Mouse (Mus musculus) T-cell, adult 66 days (primary cell): ENCODE data around the gene Atp2a2. TPM values are rescaled to one million over a fixed set of nuclear protein-coding genes. Genes with fewer than 3 reads are reported as not detected.

Experiments
- total RNA-seq, 2 experiments: library from RNA; stranded (reverse); gene quantifications; 3 replicates in 1 of 2; 4 replicates in 1 of 2; pipeline ENCODE4 v1.2.4; 2023

Atp2a2 gene
- 10 to 100 TPM; 79.4 to 86.8 TPM for total RNA-seq

DNA sequence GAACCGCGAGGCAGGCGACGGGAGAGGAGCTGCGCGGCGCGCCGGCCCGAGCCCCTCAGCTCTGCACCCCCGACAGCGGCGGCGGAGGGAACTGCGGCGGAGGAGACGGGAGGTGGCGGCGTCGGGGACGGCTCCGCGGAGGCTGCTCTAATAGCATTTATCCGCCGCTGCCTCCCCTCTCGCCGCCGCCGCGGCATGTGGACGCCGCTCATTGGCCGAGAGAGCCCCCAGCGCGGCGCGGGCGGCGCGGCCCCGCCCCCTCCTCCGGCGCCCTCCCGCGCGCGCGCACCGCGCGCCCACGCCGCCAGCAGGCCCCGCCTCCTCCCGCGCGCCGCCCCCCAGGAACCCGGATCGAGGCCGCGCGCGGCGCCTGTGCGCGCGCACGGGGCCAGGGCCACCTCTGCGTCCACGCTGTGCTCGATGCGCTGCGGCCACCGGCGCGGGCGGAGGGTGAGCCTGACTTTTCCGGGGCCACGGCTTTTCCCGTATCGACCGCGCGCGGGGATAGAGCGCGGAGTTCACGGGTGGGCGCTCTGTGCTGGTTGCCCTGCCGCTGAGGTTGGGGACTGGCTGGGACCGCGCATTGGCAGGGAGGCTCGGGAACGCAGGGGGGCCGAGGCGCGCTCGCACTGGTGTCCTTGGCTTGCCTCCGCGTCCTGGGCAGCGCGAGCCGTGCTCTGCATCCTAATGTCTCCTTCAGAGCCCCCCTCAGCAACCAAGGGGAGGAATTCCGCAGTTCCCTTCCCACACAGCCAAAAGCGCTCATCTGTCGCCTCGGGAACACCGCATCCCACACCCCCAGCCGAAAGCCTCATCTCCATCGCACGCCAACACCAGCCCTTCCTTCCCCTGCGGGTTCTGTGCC, at the start of gene Atp2a2:
TSS of gene Atp2a2 (minus strand) at position 149 of the 865 bp plus-strand sequence.

DNA sequence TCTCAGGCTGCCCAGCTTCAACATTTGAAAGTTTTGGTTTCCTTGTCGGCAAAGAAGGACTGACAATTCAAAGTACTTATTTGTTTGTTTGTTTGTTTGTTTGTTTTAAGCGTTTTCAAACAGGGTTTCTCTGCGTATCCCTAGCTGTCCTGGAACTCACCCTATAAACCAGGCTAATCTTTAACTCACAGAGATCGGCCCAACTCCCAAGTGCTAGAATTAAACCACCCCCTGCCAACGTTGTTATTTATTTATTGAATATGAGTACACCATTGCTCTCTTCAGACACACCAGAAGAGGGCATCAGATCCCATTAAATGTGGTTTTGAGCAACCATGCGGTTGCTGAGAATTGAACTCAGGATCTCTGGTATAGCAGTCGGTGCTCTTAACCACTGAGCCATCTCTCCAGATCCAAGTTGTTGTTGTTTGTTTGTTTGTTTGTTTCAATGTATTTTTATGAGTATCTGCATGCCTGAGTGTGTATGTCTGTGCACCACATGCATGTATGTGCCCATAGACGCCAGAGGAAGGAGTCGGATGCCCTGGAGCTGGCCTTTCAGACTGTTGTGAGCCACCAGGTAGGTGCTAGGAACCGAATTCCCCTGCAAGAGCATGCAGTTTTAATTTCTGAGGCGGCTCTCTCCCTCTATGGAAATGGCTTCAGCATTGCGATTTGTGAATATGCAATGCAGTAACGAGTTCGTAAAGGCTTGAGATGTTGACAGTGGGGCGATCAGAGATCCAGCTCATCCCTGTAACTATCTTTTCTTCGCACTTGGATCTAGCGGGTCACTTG, 80.6 kb downstream of the Atp2a2 start, which contains the start of gene Anapc7:
TSS of gene Anapc7 (plus strand) at position 423 of the 798 bp plus-strand sequence.

Other genes with a start within 250 kb of the Atp2a2 start
- gene Tctn1, start 237.8 kb downstream of the Atp2a2 start, total RNA-seq, result 1 to 10 TPM; 2.5 to 2.8 TPM
- 10 to 100 TPM; 35.9 to 42.7 TPM for gene Pptc7, start 217.9 kb downstream of the Atp2a2 start, total RNA-seq
- 1 to 10 TPM; 5.3 to 7.7 TPM for gene Rad9b, start 148.0 kb downstream of the Atp2a2 start, total RNA-seq
- 10 to 100 TPM; 54.6 to 72.1 TPM for gene Vps29, start 147.9 kb downstream of the Atp2a2 start, total RNA-seq
- 10 to 100 TPM; 59.8 to 72.1 TPM for gene Gpn3, start 130.3 kb downstream of the Atp2a2 start, total RNA-seq
- 10 to 100 TPM in 1 of 2 experiments, 1 to 10 TPM in 1; 9.0 to 13.7 TPM for gene Fam216a, start 129.9 kb downstream of the Atp2a2 start, total RNA-seq
- gene Arpc3, start 110.3 kb downstream of the Atp2a2 start, total RNA-seq, result 100 to 1,000 TPM; 230 to 262 TPM
- gene Anapc7, start 80.5 kb downstream of the Atp2a2 start, total RNA-seq, result 10 to 100 TPM; 42.6 to 43.2 TPM
- 1 to 10 TPM; 2.9 to 4.2 TPM for gene Ift81, start 112.3 kb upstream of the Atp2a2 start, total RNA-seq
- 10 to 100 TPM; 39.5 to 54.2 TPM for gene P2rx7, start 141.7 kb upstream of the Atp2a2 start, total RNA-seq
- gene P2rx4, start 205.3 kb upstream of the Atp2a2 start, total RNA-seq, result 10 to 100 TPM; 48.5 to 52.1 TPM